Mouse (Mus musculus) bone marrow, adult 2 months (tissue): ENCODE data around the gene Aco1.

Source experiments
- CTCF ChIP-seq: fragments of 200-500 bp; IDR thresholded peaks from 2 replicates; pipeline ENCODE4 v1.5.1; 2011; ENCODE audit warnings: low read length, control low read depth; ENCODE audit not compliant: control insufficient read depth, insufficient read depth
- POLR2A ChIP-seq: fragments of 200-500 bp; IDR thresholded peaks from 2 replicates; pipeline ENCODE4 v1.6.1; 2011; ENCODE audit warnings: low read depth, mild to moderate bottlenecking, control low read depth, low read length, borderline replicate concordance; ENCODE audit not compliant: control insufficient read depth

DNA sequence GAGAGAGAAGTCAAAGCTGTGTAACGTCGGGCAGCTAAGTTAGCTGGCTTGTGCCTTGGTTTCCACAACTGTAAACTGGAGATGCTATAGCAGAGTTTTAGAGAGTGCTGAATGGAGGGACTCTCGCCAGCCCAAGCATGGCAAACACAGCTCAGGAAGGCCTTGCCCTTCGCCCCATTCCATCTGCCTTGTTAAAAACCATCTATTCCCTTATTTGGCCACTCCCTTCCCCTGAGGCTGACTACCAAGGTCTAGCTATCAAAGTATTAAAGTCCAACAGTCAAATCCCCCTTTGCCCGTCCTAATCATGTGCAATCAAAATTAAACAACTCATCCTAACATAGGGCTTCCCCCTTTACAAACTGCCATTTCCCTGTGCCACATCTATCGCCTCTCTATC lies 40.9 kb downstream of the Aco1 start:
- no peak for TF ChIP-seq CTCF
- no peak for TF ChIP-seq POLR2A
